Mouse (Mus musculus) adrenal gland, adult 8-10 months (tissue): ENCODE measurements around the gene Gpr132. TPM values are rescaled to one million over a fixed set of nuclear protein-coding genes. Genes with fewer than 3 reads are reported as not detected.
A peak's percentile ranks its signal among the peaks of the same experiment; 100 is the strongest.
"Not testable (repeated sequence)": the region's sequence is repeated elsewhere in the genome, so short reads cannot be mapped to it uniquely, and the experiment has no call there.

Source experiments
- DNase-seq: peaks from one replicate; pipeline ENCODE4 v3.0.0; 2022
- total RNA-seq, 4 experiments: library from RNA; stranded (reverse); gene quantifications; 2 replicates each; pipeline ENCODE4 v1.2.4; 2022

Gene Gpr132
- total RNA-seq, 4 experiments from 2014 or later = 0.42 to 0.80 (median 0.56) TPM

GRCm38 (mm10) chr12:112851116-112851515 lies 16.9 kb downstream of the Gpr132 start:
- DNase-seq = peak; percentile 60

- DNase-seq = no peak
These were observed 17.7 kb downstream of the Gpr132 start for GRCm38 (mm10) chr12:112850344-112850743.

- DNase-seq = no peak
These were observed 18.6 kb downstream of the Gpr132 start for GRCm38 (mm10) chr12:112849235-112850022.

- no peak for DNase-seq
These were observed 20.1 kb downstream of the Gpr132 start for GRCm38 (mm10) chr12:112847880-112848279.

- DNase-seq = peak; percentile 71
These were observed 24.2 kb downstream of the Gpr132 start for GRCm38 (mm10) chr12:112843803-112844202.

- DNase-seq = not testable (repeated sequence)
These were observed 25.9 kb downstream of the Gpr132 start for GRCm38 (mm10) chr12:112842128-112842527.

GRCm38 (mm10) chr12:112841338-112841892 lies 26.6 kb downstream of the Gpr132 start:
- DNase-seq = not testable (repeated sequence)

- DNase-seq = no peak
These were observed 27.6 kb downstream of the Gpr132 start for GRCm38 (mm10) chr12:112840209-112841086.

- DNase-seq = no peak
These were observed 33.0 kb downstream of the Gpr132 start for GRCm38 (mm10) chr12:112835046-112835445.

GRCm38 (mm10) chr12:112833527-112833926 lies 34.5 kb downstream of the Gpr132 start:
- no peak for DNase-seq

- no peak for DNase-seq
These were observed 35.6 kb downstream of the Gpr132 start for GRCm38 (mm10) chr12:112832411-112832810.

- DNase-seq = no peak
These were observed 37.5 kb downstream of the Gpr132 start for GRCm38 (mm10) chr12:112830570-112830969.

- no peak for DNase-seq
These were observed 37.9 kb downstream of the Gpr132 start for GRCm38 (mm10) chr12:112830141-112830540.

- DNase-seq = peak; percentile 95
These were observed 38.7 kb downstream of the Gpr132 start, which contains the start of gene Cdca4 for GRCm38 (mm10) chr12:112829244-112829864. Gene Cdca4, minus strand, starts transcription at chr12:112829423.

GRCm38 (mm10) chr12:112828501-112829243 lies 39.4 kb downstream of the Gpr132 start:
- DNase-seq = no peak

- DNase-seq = no peak
These were observed 42.1 kb downstream of the Gpr132 start for GRCm38 (mm10) chr12:112825901-112826300.

GRCm38 (mm10) chr12:112823221-112823620 lies 44.8 kb downstream of the Gpr132 start:
- DNase-seq = no peak

- DNase-seq = no peak
These were observed 45.4 kb downstream of the Gpr132 start for GRCm38 (mm10) chr12:112822676-112823075.

- DNase-seq = no peak
These were observed 46.1 kb downstream of the Gpr132 start for GRCm38 (mm10) chr12:112821974-112822373.

GRCm38 (mm10) chr12:112821216-112821615 lies 46.8 kb downstream of the Gpr132 start:
- DNase-seq = no peak

GRCm38 (mm10) chr12:112820401-112820999 lies 47.5 kb downstream of the Gpr132 start:
- DNase-seq = no peak
